Mouse (Mus musculus) thymus, adult 2 months (tissue): ENCODE data around the gene Mef2c.

Experiments used
- CTCF ChIP-seq: fragments of 200-500 bp; IDR thresholded peaks from 2 replicates; pipeline ENCODE4 v1.5.1; 2012; ENCODE audit warnings: mild to moderate bottlenecking, control low read depth, low read length, moderate library complexity, borderline replicate concordance; ENCODE audit not compliant: control insufficient read depth, poor library complexity, insufficient read depth; ENCODE audit errors: extremely low read depth
- POLR2A ChIP-seq: fragments of 200-500 bp; IDR thresholded peaks from 2 replicates; pipeline ENCODE4 v1.6.1; 2012; ENCODE audit warnings: mild to moderate bottlenecking, low read length, control low read depth, moderate library complexity; ENCODE audit not compliant: control insufficient read depth, poor library complexity, insufficient read depth; ENCODE audit errors: extremely low read depth

- TF ChIP-seq CTCF (no peak), POLR2A (no peak)
Measured at GRCm38 (mm10) chr13:83565732-83566131, 61.9 kb downstream of the Mef2c start.
